Mouse (Mus musculus) ES-Bruce4 (cell line): ENCODE measurements around the gene Obscn. TPM values are rescaled to one million over a fixed set of nuclear protein-coding genes. Genes with fewer than 3 reads are reported as not detected.
A peak's percentile ranks its signal among the peaks of the same experiment; 100 is the strongest.

Source experiments
- H3K27ac ChIP-seq: 2 replicates; pipeline ENCODE4 v1.5.1; 2012; ENCODE audit warnings: low read length, inconsistent platforms; ENCODE audit not compliant: insufficient read depth
- H3K27me3 ChIP-seq: 2 replicates; pipeline ENCODE4 v1.6.1; 2012; ENCODE audit warnings: mild to moderate bottlenecking, low read length, inconsistent platforms; ENCODE audit not compliant: control insufficient read depth, poor library complexity, insufficient read depth, severe bottlenecking
- H3K36me3 ChIP-seq: 2 replicates; pipeline ENCODE4 v1.6.1; 2012; ENCODE audit warnings: inconsistent platforms, mild to moderate bottlenecking, low read length, moderate library complexity; ENCODE audit not compliant: control insufficient read depth, poor library complexity, insufficient read depth, severe bottlenecking
- H3K4me1 ChIP-seq: one replicate; pipeline ENCODE4 v1.8.1; 2011; ENCODE audit warnings: low read length; ENCODE audit not compliant: control insufficient read depth, insufficient read depth
- H3K4me3 ChIP-seq: 2 replicates; pipeline ENCODE4 v1.5.1; 2011; ENCODE audit warnings: low read depth, mild to moderate bottlenecking, low read length
- H3K9ac ChIP-seq: 2 replicates; pipeline ENCODE4 v1.6.1; 2012; ENCODE audit warnings: low read depth, mild to moderate bottlenecking, inconsistent platforms; ENCODE audit not compliant: poor library complexity, severe bottlenecking
- H3K9me3 ChIP-seq: replicated peaks from 2 replicates; pipeline ENCODE4 v1.6.1; 2012; ENCODE audit warnings: mild to moderate bottlenecking, low read length, inconsistent platforms; ENCODE audit not compliant: control insufficient read depth, poor library complexity, insufficient read depth, severe bottlenecking
- CTCF ChIP-seq: IDR thresholded peaks from one replicate; pipeline ENCODE4 v1.8.1; 2011; ENCODE audit warnings: low read depth, low read length
- EP300 ChIP-seq: IDR thresholded peaks from 2 replicates; pipeline ENCODE4 v1.6.1; 2011; ENCODE audit warnings: low read depth, low read length; ENCODE audit not compliant: insufficient read depth
- POLR2A ChIP-seq: IDR thresholded peaks from one replicate; pipeline ENCODE4 v1.8.1; 2011; ENCODE audit warnings: low read length; ENCODE audit not compliant: insufficient read depth
- polyA plus RNA-seq: library from polyadenylated mRNA; stranded (reverse); fragments of >200 nt; gene quantifications from 2 replicates; pipeline ENCODE4 v1.2.4, GENCODE M21; 2011; ENCODE audit warnings: low read depth; ENCODE audit not compliant: missing spikeins, insufficient read depth, insufficient read length

The Obscn gene
- polyA plus RNA-seq, 1 experiment = 1.3 TPM

- H3K9ac ChIP-seq = no peak overlapping the region
- no peaks in the 10 kb centered on the region for H3K4me1 ChIP-seq
- H3K4me3 ChIP-seq = no peak overlapping the region
- H3K9me3 ChIP-seq = no peaks in the 10 kb centered on the region
- no peak for TF ChIP-seq POLR2A
- no peak for TF ChIP-seq EP300
- no peak for TF ChIP-seq CTCF
- H3K27me3 ChIP-seq = no peaks in the 10 kb centered on the region
- no peaks in the 10 kb centered on the region for H3K36me3 ChIP-seq
- H3K27ac ChIP-seq = no peak overlapping the region
These were observed 107.2 kb downstream of the Obscn start for GRCm38 (mm10) chr11:59029003-59029402.

- Histone ChIP-seq H3K4me3 (no peak overlapping the region), H3K36me3 (no peaks in the 10 kb centered on the region), H3K27me3 (no peaks in the 10 kb centered on the region), H3K4me1 (no peaks in the 10 kb centered on the region), H3K9ac (no peak overlapping the region), H3K27ac (no peak overlapping the region), H3K9me3 (no peaks in the 10 kb centered on the region)
- TF ChIP-seq CTCF (no peak), POLR2A (no peak), EP300 (no peak)
These were observed 109.8 kb downstream of the Obscn start for GRCm38 (mm10) chr11:59026411-59026810.

GRCm38 (mm10) chr11:59015052-59015451 is 121.2 kb downstream of the Obscn start:
- no peaks in the 10 kb centered on the region for H3K4me1 ChIP-seq

GRCm38 (mm10) chr11:59002327-59003079 is 133.7 kb downstream of the Obscn start:
- TF ChIP-seq CTCF (no peak), EP300 (no peak), POLR2A (no peak)
- Histone ChIP-seq H3K4me3 (no peak overlapping the region), H3K27ac (no peak overlapping the region), H3K27me3 (no peaks in the 10 kb centered on the region), H3K4me1 (no peaks in the 10 kb centered on the region), H3K9ac (no peak overlapping the region), H3K9me3 (no peaks in the 10 kb centered on the region), H3K36me3 (no peaks in the 10 kb centered on the region)

More at GRCm38 (mm10) chr11:59015052-59015451, 121.2 kb downstream of the Obscn start:
- H3K27me3 ChIP-seq = no peaks in the 10 kb centered on the region
- no peak overlapping the region for H3K9ac ChIP-seq
- H3K4me3 ChIP-seq = no peak overlapping the region
- TF ChIP-seq CTCF (peak; percentile 73), EP300 (no peak), POLR2A (no peak)
- no peak overlapping the region for H3K27ac ChIP-seq
- H3K36me3 ChIP-seq = no peaks in the 10 kb centered on the region
- H3K9me3 ChIP-seq = no peaks in the 10 kb centered on the region

- Histone ChIP-seq H3K9me3 (no peaks in the 10 kb centered on the region), H3K4me3 (no peak overlapping the region), H3K27ac (no peak overlapping the region), H3K36me3 (no peaks in the 10 kb centered on the region), H3K9ac (no peak overlapping the region), H3K27me3 (no peaks in the 10 kb centered on the region), H3K4me1 (no peaks in the 10 kb centered on the region)
- no peak for TF ChIP-seq POLR2A
- no peak for TF ChIP-seq EP300
- TF ChIP-seq CTCF = no peak
These were observed 135.6 kb downstream of the Obscn start for GRCm38 (mm10) chr11:59000635-59001034.

- no peaks in the 10 kb centered on the region for H3K27me3 ChIP-seq
- no peak overlapping the region for H3K4me3 ChIP-seq
- H3K4me1 ChIP-seq = no peaks in the 10 kb centered on the region
- H3K9me3 ChIP-seq = no peaks in the 10 kb centered on the region
- no peak overlapping the region for H3K9ac ChIP-seq
- TF ChIP-seq POLR2A (no peak), EP300 (no peak), CTCF (no peak)
- H3K36me3 ChIP-seq = no peaks in the 10 kb centered on the region
- H3K27ac ChIP-seq = no peak overlapping the region
These were observed 136.4 kb downstream of the Obscn start for GRCm38 (mm10) chr11:58999830-59000229.
